Mouse (Mus musculus): Measurements from ENCODE around the gene Hoxb3. TPM values are rescaled to one million over a fixed set of nuclear protein-coding genes. Genes with fewer than 3 reads are reported as not detected.

Hoxb3 gene
- total and polyA plus RNA-seq, 3 experiments, result not detected

GRCm38 (mm10) chr11:96334002-96334364 is 10.9 kb downstream of the Hoxb3 start:
- no peak overlapping the region for H3K27ac ChIP-seq (ENCODE audit: control insufficient read depth, low read depth, low read length)
- H3K4me1 ChIP-seq (ENCODE audit: control insufficient read depth in 1 of 2, insufficient read depth in 2 of 2, low read length in 2 of 2), result no peaks in the 10 kb centered on the region
- H3K36me3 ChIP-seq (ENCODE audit: control insufficient read depth in 1 of 2, insufficient read depth in 2 of 2, low read length in 2 of 2), result no peaks in the 10 kb centered on the region
- TF ChIP-seq ZMIZ1 (IDR thresholded peaks at IDR 0.05; ENCODE audit: low read depth, low read length) (no peak), TBP (IDR thresholded peaks at IDR 0.05; ENCODE audit: low read depth, low read length) (no peak), ZNF384 (IDR thresholded peaks at IDR 0.05; ENCODE audit: low read depth, low read length) (no peak), RCOR1 (IDR thresholded peaks at IDR 0.05; ENCODE audit: low read depth, low read length) (no peak), JUND (IDR thresholded peaks at IDR 0.05; ENCODE audit: low read depth, low read length) (no peak), NELFE (IDR thresholded peaks at IDR 0.05; ENCODE audit: low read depth, low read length) (no peak), CHD1 (IDR thresholded peaks at IDR 0.05; ENCODE audit: low read depth, low read length) (no peak), MXI1 (IDR thresholded peaks at IDR 0.05; ENCODE audit: low read depth, low read length) (no peak), MAFK (IDR thresholded peaks at IDR 0.05; ENCODE audit: borderline replicate concordance, low read depth, low read length) (no peak)
- no peak overlapping the region for H3K4me3 ChIP-seq (ENCODE audit: control insufficient read depth in 1 of 2, insufficient read depth in 1 of 2, low read depth in 2 of 2, low read length in 2 of 2)
- peaks cover 7 to 8% of the 10 kb centered on the region in 2 experiments for H3K27me3 ChIP-seq (ENCODE audit: control insufficient read depth in 1 of 2, insufficient read depth in 2 of 2, low read length in 2 of 2)
- no peaks in the 10 kb centered on the region for H3K9me3 ChIP-seq (replicated peaks; ENCODE audit: insufficient read depth, low read length)
- no peak overlapping the region for H3K9ac ChIP-seq (ENCODE audit: control insufficient read depth, low read depth, low read length, poor library complexity, severe bottlenecking)
- no peak for DNase-seq (ENCODE audit: low read depth, low spot score)
- H3K79me2 ChIP-seq (ENCODE audit: control insufficient read depth, insufficient read depth, low read length, poor library complexity), result no peaks in the 10 kb centered on the region

- Histone ChIP-seq H3K27ac (ENCODE audit: control insufficient read depth, low read depth, low read length) (no peak overlapping the region), H3K9ac (ENCODE audit: control insufficient read depth, low read depth, low read length, poor library complexity, severe bottlenecking) (no peak overlapping the region), H3K27me3 (ENCODE audit: control insufficient read depth in 1 of 2, insufficient read depth in 2 of 2, low read length in 2 of 2) (peaks cover 7 to 8% of the 10 kb centered on the region in 2 experiments), H3K36me3 (ENCODE audit: control insufficient read depth in 1 of 2, insufficient read depth in 2 of 2, low read length in 2 of 2) (no peaks in the 10 kb centered on the region), H3K9me3 (replicated peaks; ENCODE audit: insufficient read depth, low read length) (no peaks in the 10 kb centered on the region), H3K79me2 (ENCODE audit: control insufficient read depth, insufficient read depth, low read length, poor library complexity) (no peaks in the 10 kb centered on the region), H3K4me3 (ENCODE audit: control insufficient read depth in 1 of 2, insufficient read depth in 1 of 2, low read depth in 2 of 2, low read length in 2 of 2) (no peak overlapping the region), H3K4me1 (ENCODE audit: control insufficient read depth in 1 of 2, insufficient read depth in 2 of 2, low read length in 2 of 2) (no peaks in the 10 kb centered on the region)
- no peak for TF ChIP-seq TAL1 (IDR thresholded peaks at IDR 0.05; ENCODE audit: low read length)
- TF ChIP-seq POLR2AphosphoS5 (IDR thresholded peaks at IDR 0.05; ENCODE audit: borderline replicate concordance, low read depth, low read length), result no peak
- no peak for TF ChIP-seq MYB (IDR thresholded peaks at IDR 0.05; ENCODE audit: low read depth, low read length)
- TF ChIP-seq NRF1 (IDR thresholded peaks at IDR 0.05; ENCODE audit: insufficient read depth, low read depth, low read length, poor library complexity, severe bottlenecking), result no peak
- TF ChIP-seq ZMIZ1 (IDR thresholded peaks at IDR 0.05; ENCODE audit: low read depth, low read length), result no peak
- TF ChIP-seq E2F4 (IDR thresholded peaks at IDR 0.05; ENCODE audit: borderline replicate concordance, low read depth, low read length), result no peak
- no peak for TF ChIP-seq ETS1 (IDR thresholded peaks at IDR 0.05; ENCODE audit: low read depth, low read length)
- TF ChIP-seq KAT2A (conservative IDR thresholded peaks at IDR 0.05; ENCODE audit: low read depth, low read length), result no peak
- no peak for TF ChIP-seq ZNF384 (IDR thresholded peaks at IDR 0.05; ENCODE audit: low read depth, low read length)
- no peak for TF ChIP-seq SIN3A (IDR thresholded peaks at IDR 0.05; ENCODE audit: low read length)
- TF ChIP-seq ZKSCAN1 (IDR thresholded peaks at IDR 0.05; ENCODE audit: low read depth, low read length), result no peak
- TF ChIP-seq CTCF (IDR thresholded peaks at IDR 0.05 in 2 of 3, conservative IDR thresholded peaks at IDR 0.05 in 1 of 3; ENCODE audit: control insufficient read depth in 1 of 3, insufficient read depth in 1 of 3, low read depth in 2 of 3, low read length in 3 of 3, poor library complexity in 1 of 3, severe bottlenecking in 1 of 3), result no peak
- TF ChIP-seq USF1 (IDR thresholded peaks at IDR 0.05; ENCODE audit: low read depth, low read length), result no peak
- TF ChIP-seq RAD21 (IDR thresholded peaks at IDR 0.05; ENCODE audit: low read depth, low read length), result no peak
- no peak for TF ChIP-seq ZC3H11A (IDR thresholded peaks at IDR 0.05; ENCODE audit: low read depth, low read length)
- no peak for TF ChIP-seq HCFC1 (IDR thresholded peaks at IDR 0.05; ENCODE audit: low read depth, low read length)
- TF ChIP-seq MAX (IDR thresholded peaks at IDR 0.05; ENCODE audit: low read length), result no peak
- no peak for DNase-seq (ENCODE audit: low read depth, low spot score)
Observed at GRCm38 (mm10) chr11:96334998-96335397, 11.9 kb downstream of the Hoxb3 start.
